Mouse (Mus musculus): Measurements from ENCODE around the gene Zfp639. TPM values are rescaled to one million over a fixed set of nuclear protein-coding genes. Genes with fewer than 3 reads are reported as not detected.
A peak's percentile ranks its signal among the peaks of the same experiment; 100 is the strongest.

Zfp639 gene
- total and polyA plus RNA-seq, 3 experiments: 34.1 to 302 (median 35.4) TPM

GRCm38 (mm10) chr3:32492097-32493090 is 17.7 kb upstream of the Zfp639 start, which contains the start of gene Kcnmb3:
Gene Kcnmb3, minus strand, starts transcription at chr3:32492231.
- peaks cover 0 to 3% of the 10 kb centered on the region in 2 experiments; a peak in 2 of 4 replicates for H3K27me3 ChIP-seq (ENCODE audit: control insufficient read depth in 1 of 2, insufficient read depth in 2 of 2, low read length in 2 of 2)
- no peak within 1 kb of the TSS for H3K4me3 ChIP-seq (ENCODE audit: control insufficient read depth in 1 of 2, insufficient read depth in 1 of 2, low read depth in 2 of 2, low read length in 2 of 2)
- no peaks in the 10 kb centered on the region for H3K4me1 ChIP-seq (ENCODE audit: control insufficient read depth in 1 of 2, insufficient read depth in 2 of 2, low read length in 2 of 2)
- H3K79me2 ChIP-seq (ENCODE audit: control insufficient read depth, insufficient read depth, low read length, poor library complexity): no peaks in the 10 kb centered on the region
- no peak for DNase-seq (ENCODE audit: low read depth, low spot score)
- H3K27ac ChIP-seq (ENCODE audit: control insufficient read depth, low read depth, low read length): no peak within 1 kb of the TSS
- H3K36me3 ChIP-seq (ENCODE audit: control insufficient read depth in 1 of 2, insufficient read depth in 2 of 2, low read length in 2 of 2): no peaks in the 10 kb centered on the region
- no peak within 1 kb of the TSS for H3K9ac ChIP-seq (ENCODE audit: control insufficient read depth, low read depth, low read length, poor library complexity, severe bottlenecking)
- TF ChIP-seq ZMIZ1 (IDR thresholded peaks at IDR 0.05; ENCODE audit: low read depth, low read length): no peak
- no peak for TF ChIP-seq CHD2 (IDR thresholded peaks at IDR 0.05; ENCODE audit: low read length)
- TF ChIP-seq TCF12 (IDR thresholded peaks at IDR 0.05; ENCODE audit: low read depth, low read length): no peak
- TF ChIP-seq BHLHE40 (IDR thresholded peaks at IDR 0.05; ENCODE audit: borderline replicate concordance, low read depth, low read length): no peak
- no peak for TF ChIP-seq ETS1 (IDR thresholded peaks at IDR 0.05; ENCODE audit: low read depth, low read length)
- no peak for TF ChIP-seq EP300 (IDR thresholded peaks at IDR 0.05; ENCODE audit: low read depth in 1 of 2, low read length in 2 of 2)
- no peak for TF ChIP-seq RAD21 (IDR thresholded peaks at IDR 0.05; ENCODE audit: low read depth, low read length)
- TF ChIP-seq POLR2AphosphoS2 (IDR thresholded peaks at IDR 0.05; ENCODE audit: low read length): no peak
- TF ChIP-seq MEF2A (IDR thresholded peaks at IDR 0.05; ENCODE audit: extremely low read depth, insufficient replicate concordance, low read depth, low read length, poor library complexity, severe bottlenecking): no peak
- TF ChIP-seq MXI1 (IDR thresholded peaks at IDR 0.05; ENCODE audit: low read depth, low read length): no peak
- TF ChIP-seq JUND (IDR thresholded peaks at IDR 0.05; ENCODE audit: low read depth, low read length): no peak
- no peak for TF ChIP-seq HCFC1 (IDR thresholded peaks at IDR 0.05; ENCODE audit: low read depth, low read length)
- no peak for TF ChIP-seq MYB (IDR thresholded peaks at IDR 0.05; ENCODE audit: low read depth, low read length)
- no peaks in the 10 kb centered on the region for H3K9me3 ChIP-seq (replicated peaks; ENCODE audit: insufficient read depth, low read length)

- H3K9ac ChIP-seq (ENCODE audit: control insufficient read depth, low read depth, low read length, poor library complexity, severe bottlenecking): no peak overlapping the region
- H3K27ac ChIP-seq (ENCODE audit: control insufficient read depth, low read depth, low read length): no peak overlapping the region
- H3K27me3 ChIP-seq (ENCODE audit: control insufficient read depth in 1 of 2, insufficient read depth in 2 of 2, low read length in 2 of 2): peaks cover 2 to 3% of the 10 kb centered on the region in 2 experiments; a peak in 3 of 4 replicates
- no peak overlapping the region for H3K4me3 ChIP-seq (ENCODE audit: control insufficient read depth in 1 of 2, insufficient read depth in 1 of 2, low read depth in 2 of 2, low read length in 2 of 2)
- no peaks in the 10 kb centered on the region for H3K79me2 ChIP-seq (ENCODE audit: control insufficient read depth, insufficient read depth, low read length, poor library complexity)
- H3K36me3 ChIP-seq (ENCODE audit: control insufficient read depth in 1 of 2, insufficient read depth in 2 of 2, low read length in 2 of 2): no peaks in the 10 kb centered on the region
- peak; percentile 62 for DNase-seq (ENCODE audit: low read depth, low spot score)
- TF ChIP-seq E2F4 (IDR thresholded peaks at IDR 0.05; ENCODE audit: borderline replicate concordance, low read depth, low read length): no peak
- TF ChIP-seq ZC3H11A (IDR thresholded peaks at IDR 0.05; ENCODE audit: low read depth, low read length): peak; percentile 60
- no peak for TF ChIP-seq MAZ (IDR thresholded peaks at IDR 0.05; ENCODE audit: low read depth, low read length)
- peak; percentile 66 for TF ChIP-seq RAD21 (IDR thresholded peaks at IDR 0.05; ENCODE audit: low read depth, low read length)
- no peak for TF ChIP-seq MEF2A (IDR thresholded peaks at IDR 0.05; ENCODE audit: extremely low read depth, insufficient replicate concordance, low read depth, low read length, poor library complexity, severe bottlenecking)
- TF ChIP-seq SMC3 (IDR thresholded peaks at IDR 0.05; ENCODE audit: low read depth, low read length): peak; percentile 87
- TF ChIP-seq CTCF (IDR thresholded peaks at IDR 0.05 in 2 of 3, conservative IDR thresholded peaks at IDR 0.05 in 1 of 3; ENCODE audit: control insufficient read depth in 1 of 3, insufficient read depth in 1 of 3, low read depth in 2 of 3, low read length in 3 of 3, poor library complexity in 1 of 3, severe bottlenecking in 1 of 3): peak; percentile 60 to 75 (median 63)
- no peaks in the 10 kb centered on the region for H3K9me3 ChIP-seq (replicated peaks; ENCODE audit: insufficient read depth, low read length)
- no peaks in the 10 kb centered on the region for H3K4me1 ChIP-seq (ENCODE audit: control insufficient read depth in 1 of 2, insufficient read depth in 2 of 2, low read length in 2 of 2)
Measured at GRCm38 (mm10) chr3:32494387-32495087, 15.5 kb upstream of the Zfp639 start.
